In genomic region chr14:72504985-72505384, GRCm38 (mm10) we compare ENCODE assay signal across 17 mouse cellular contexts. TPM values are rescaled to one million over a fixed set of nuclear protein-coding genes. Genes with fewer than 3 reads are reported as not detected.
DNase-seq lines count a peak whose midpoint lies in the region; ATAC-seq and TF ChIP-seq lines count a peak whose summit lies in the region.
"Had no signal": no experiment of that assay in that cellular context is flagged by ENCODE, and none has a peak within 500 bp of the region (broad histone marks: within the 10 kb centered on the region; RNA-seq: fewer than 3 reads in every experiment).

No protein-coding gene starts in this region.

- no peak for ATAC-seq in liver, embryonic 14.5 days (ENCODE audit: insufficient read depth)
- peak; percentile 46; the same call in 1 of the 2 replicates for ATAC-seq in megakaryocyte progenitor cell, adult 5-6 weeks (replicated peaks; ENCODE audit: poor library complexity)

- H3K36me3 ChIP-seq in liver, embryonic 14.5 days (replicated peaks; ENCODE audit: control insufficient read depth, insufficient read depth, low read depth) = no peaks in the 10 kb centered on the region
- H3K36me3 ChIP-seq in MEL (ENCODE audit: control insufficient read depth in 1 of 2, insufficient read depth in 2 of 2, low read length in 2 of 2) = no peaks in the 10 kb centered on the region
- H3K36me3 ChIP-seq: forebrain, embryonic 10.5 days; hindbrain, embryonic 10.5 days; limb, embryonic 13.5 days had no signal

- no peak overlapping the region for H3K27ac ChIP-seq in liver, embryonic 14.5 days
- no peak overlapping the region for H3K27ac ChIP-seq in MEL (ENCODE audit: control insufficient read depth, low read depth, low read length)
- H3K27ac ChIP-seq: forebrain, embryonic 10.5 days; hindbrain, embryonic 10.5 days; limb, embryonic 13.5 days had no signal

- TF ChIP-seq EP300 in liver, embryonic 14.5 days (IDR thresholded peaks at IDR 0.05; ENCODE audit: low read depth) = no peak
- TF ChIP-seq EP300 in MEL (IDR thresholded peaks at IDR 0.05; ENCODE audit: low read depth in 1 of 2, low read length in 2 of 2) = no peak

- H3K27me3 ChIP-seq in liver, embryonic 14.5 days (ENCODE audit: control insufficient read depth, insufficient read depth, low read length) = no peaks in the 10 kb centered on the region
- H3K27me3 ChIP-seq in MEL (ENCODE audit: control insufficient read depth in 1 of 2, insufficient read depth in 2 of 2, low read length in 2 of 2) = no peaks in the 10 kb centered on the region
- H3K27me3 ChIP-seq: limb, embryonic 13.5 days had no signal

- peaks cover 0 to 5% of the 10 kb centered on the region in 2 experiments; a peak in 1 of 4 replicates for H3K4me1 ChIP-seq in liver, embryonic 14.5 days (replicated peaks; ENCODE audit: control insufficient read depth in 2 of 2, insufficient read depth in 2 of 2, low read length in 1 of 2)
- no peaks in the 10 kb centered on the region for H3K4me1 ChIP-seq in MEL (ENCODE audit: control insufficient read depth in 1 of 2, insufficient read depth in 2 of 2, low read length in 2 of 2)

- no peak for TF ChIP-seq POLR2A in MEL (IDR thresholded peaks at IDR 0.05; ENCODE audit: control insufficient read depth in 1 of 2, insufficient read depth in 1 of 2, low read depth in 1 of 2, low read length in 2 of 2, poor library complexity in 1 of 2)

- no peak overlapping the region for H3K4me3 ChIP-seq in liver, embryonic 14.5 days (ENCODE audit: insufficient read depth in 1 of 2, low read depth in 2 of 2, low read length in 2 of 2)
- no peak overlapping the region for H3K4me3 ChIP-seq in MEL (ENCODE audit: control insufficient read depth in 1 of 2, insufficient read depth in 1 of 2, low read depth in 2 of 2, low read length in 2 of 2)
- H3K4me3 ChIP-seq: forebrain, embryonic 10.5 days; hindbrain, embryonic 10.5 days; limb, embryonic 13.5 days; megakaryocyte, embryonic 14.5 days had no signal

- WGBS in liver, embryonic 14.5 days (ENCODE audit: insufficient replicate concordance) = 67% methylated on average over 1 of the region's 1 CpGs

- no peak overlapping the region for H3K9ac ChIP-seq in liver, embryonic 14.5 days (replicated peaks)
- H3K9ac ChIP-seq in MEL (ENCODE audit: control insufficient read depth, low read depth, low read length, poor library complexity, severe bottlenecking) = no peak overlapping the region
- H3K9ac ChIP-seq: limb, embryonic 13.5 days had no signal

- intact Hi-C loops in left cerebral cortex, postnatal 4 days (cut with DNase I) = no loop called here

- no peak for DNase-seq in liver, embryonic 14.5 days (ENCODE audit: low read depth in 3 of 3, low spot score in 3 of 3)
- DNase-seq in liver = no peak
- peak; percentile 11 for DNase-seq in A20 (ENCODE audit: low read depth, low spot score)
- DNase-seq in MEL (ENCODE audit: low read depth, low spot score) = peak; percentile 3
- no peak for DNase-seq in left cerebral cortex, postnatal 4 days
- no peak for DNase-seq in spleen, adult 18-20 months
- DNase-seq: adrenal gland, postnatal 14 days; cerebellum, adult 18-20 months; kidney, adult 9 months had no signal

- peak; percentile 29 for TF ChIP-seq CTCF in liver, embryonic 14.5 days (IDR thresholded peaks at IDR 0.05; ENCODE audit: low read depth)
- peak in 1 of 3 experiments; percentile 16; a peak in 1 of 6 replicates for TF ChIP-seq CTCF in MEL (IDR thresholded peaks at IDR 0.05 in 2 of 3, conservative IDR thresholded peaks at IDR 0.05 in 1 of 3; ENCODE audit: control insufficient read depth in 1 of 3, insufficient read depth in 1 of 3, low read depth in 2 of 3, low read length in 3 of 3, poor library complexity in 1 of 3, severe bottlenecking in 1 of 3)

- H3K9me3 ChIP-seq in liver, embryonic 14.5 days (ENCODE audit: control insufficient read depth, low read length) = no peaks in the 10 kb centered on the region
- H3K9me3 ChIP-seq in MEL (replicated peaks; ENCODE audit: insufficient read depth, low read length) = no peaks in the 10 kb centered on the region
- H3K9me3 ChIP-seq: forebrain, embryonic 10.5 days; hindbrain, embryonic 10.5 days; limb, embryonic 13.5 days had no signal

- H3K79me2 ChIP-seq in MEL (ENCODE audit: control insufficient read depth, insufficient read depth, low read length, poor library complexity) = no peaks in the 10 kb centered on the region

- TF ChIP-seq RAD21 in MEL (IDR thresholded peaks at IDR 0.05; ENCODE audit: low read depth, low read length) = peak; percentile 5

- H3K4me2 ChIP-seq in liver, embryonic 14.5 days (ENCODE audit: low read depth) = no peak overlapping the region
- H3K4me2 ChIP-seq: heart, embryonic 11.5 days; limb, embryonic 13.5 days had no signal

TF ChIP-seq in MEL, 35 proteins besides CTCF, POLR2A, EP300 and RAD21:
- no peak for TF ChIP-seq MXI1 (IDR thresholded peaks at IDR 0.05; ENCODE audit: low read depth, low read length)
- TF ChIP-seq SIN3A (IDR thresholded peaks at IDR 0.05; ENCODE audit: low read length) = no peak
- TF ChIP-seq TCF12 (IDR thresholded peaks at IDR 0.05; ENCODE audit: low read depth, low read length) = no peak
- TF ChIP-seq ZNF384 (IDR thresholded peaks at IDR 0.05; ENCODE audit: low read depth, low read length) = no peak
- TF ChIP-seq CHD2 (IDR thresholded peaks at IDR 0.05; ENCODE audit: low read length) = no peak
- TF ChIP-seq UBTF (IDR thresholded peaks at IDR 0.05; ENCODE audit: borderline replicate concordance, insufficient read depth, low read depth, low read length) = no peak
- TF ChIP-seq NELFE (IDR thresholded peaks at IDR 0.05; ENCODE audit: low read depth, low read length) = no peak
- TF ChIP-seq USF1 (IDR thresholded peaks at IDR 0.05; ENCODE audit: low read depth, low read length) = no peak
- no peak for TF ChIP-seq ZMIZ1 (IDR thresholded peaks at IDR 0.05; ENCODE audit: low read depth, low read length)
- TF ChIP-seq USF2 (IDR thresholded peaks at IDR 0.05; ENCODE audit: borderline replicate concordance in 1 of 2, insufficient read depth in 1 of 2, low read depth in 1 of 2, low read length in 2 of 2) = no peak
- no peak for TF ChIP-seq HCFC1 (IDR thresholded peaks at IDR 0.05; ENCODE audit: low read depth, low read length)
- no peak for TF ChIP-seq JUND (IDR thresholded peaks at IDR 0.05; ENCODE audit: low read depth, low read length)
- no peak for TF ChIP-seq KAT2A (conservative IDR thresholded peaks at IDR 0.05; ENCODE audit: low read depth, low read length)
- TF ChIP-seq SMC3 (IDR thresholded peaks at IDR 0.05; ENCODE audit: low read depth, low read length) = no peak; the same call in 1 of the 2 replicates
- TF ChIP-seq CHD1 (IDR thresholded peaks at IDR 0.05; ENCODE audit: low read depth, low read length) = no peak
- TF ChIP-seq E2F4 (IDR thresholded peaks at IDR 0.05; ENCODE audit: borderline replicate concordance, low read depth, low read length) = no peak

RNA-seq across cellular contexts. Expression of gene Gm9195, which starts 13.3 kb away (rescaled TPM):
- not detected in 2 replicates for polyA plus RNA-seq in liver, embryonic 14.5 days (2012; rRNA removed)
- polyA plus RNA-seq in liver, embryonic 14.5 days (2014; fragmentation: Nextera tagmentation; extraction: Ambion mirVana) = not detected in 2 replicates
- not detected in 2 replicates for total RNA-seq in MEL (2012; rRNA removed)
- not detected for polyA plus RNA-seq in MEL (2012; ENCODE audit: insufficient read depth in 1 of 2, insufficient read length in 2 of 2, low read depth in 1 of 2, low replicate concordance in 2 of 2, missing spikeins in 1 of 2)
- total RNA-seq in megakaryocyte progenitor cell, adult 5-6 weeks (2015) = not detected in 2 replicates
- total RNA-seq in megakaryocyte progenitor cell, adult 5-6 weeks (2017) = not detected in 2 replicates
- not detected for total RNA-seq in left cerebral cortex, postnatal 4 days (2021)
- total RNA-seq: adrenal gland, postnatal 14 days; layer of hippocampus, postnatal 10 days had no signal
- polyA plus RNA-seq: embryonic facial prominence, embryonic 11.5 days; forebrain, embryonic 10.5 days; heart, embryonic 11.5 days; hindbrain, embryonic 10.5 days; limb, embryonic 13.5 days had no signal

Comparison
In these comparisons a context has a peak if more than half of its experiments do, and no peak if none do; other contexts are left out.
1. DNase-seq: peak in A20 (single experiment) and MEL (single experiment); none in liver, embryonic 14.5 days (0 of 3), liver (single experiment), left cerebral cortex, postnatal 4 days (single experiment) and spleen, adult 18-20 months (0 of 2).